Mouse (Mus musculus) limb, embryonic 13.5 days (tissue): ENCODE measurements around the gene Bpgm. TPM values are rescaled to one million over a fixed set of nuclear protein-coding genes. Genes with fewer than 3 reads are reported as not detected.

Source experiments
- ATAC-seq: fragments of 200-750 bp; cut with Nextera tagmentation; 2 replicates; pipeline ENCODE4 v1.8.0; 2017; ENCODE audit warnings: low read depth, moderate number of reproducible peaks, moderate TSS enrichment; ENCODE audit not compliant: low FRiP score
- H3K27ac ChIP-seq: fragments of 300-500 bp; sonication (generic); 2 replicates; pipeline ENCODE4 v1.5.1; 2015; ENCODE audit warnings: inconsistent platforms, mild to moderate bottlenecking, moderate library complexity
- H3K27me3 ChIP-seq: fragments of 300-500 bp; sonication (generic); 2 replicates; pipeline ENCODE4 v1.6.1; 2015; ENCODE audit warnings: mild to moderate bottlenecking, inconsistent platforms
- H3K36me3 ChIP-seq: fragments of 300-500 bp; sonication (generic); 2 replicates; pipeline ENCODE4 v1.6.1; 2015; ENCODE audit warnings: inconsistent platforms, mild to moderate bottlenecking, moderate library complexity
- H3K4me1 ChIP-seq: fragments of 300-500 bp; sonication (generic); 2 replicates; pipeline ENCODE4 v1.6.1; 2015; ENCODE audit warnings: inconsistent platforms
- H3K4me2 ChIP-seq: fragments of 300-500 bp; sonication (generic); replicated peaks from 2 replicates; pipeline ENCODE4 v1.6.1; 2015; ENCODE audit warnings: inconsistent platforms, mild to moderate bottlenecking, moderate library complexity
- H3K4me3 ChIP-seq: fragments of 300-500 bp; sonication (generic); 2 replicates; pipeline ENCODE4 v1.5.1; 2015; ENCODE audit warnings: moderate library complexity, mild to moderate bottlenecking, inconsistent platforms
- H3K9ac ChIP-seq: fragments of 300-500 bp; sonication (generic); 2 replicates; pipeline ENCODE4 v1.6.1; 2015; ENCODE audit warnings: mild to moderate bottlenecking, inconsistent platforms
- H3K9me3 ChIP-seq: fragments of 300-500 bp; sonication (generic); 2 replicates; pipeline ENCODE4 v1.6.1; 2016; ENCODE audit warnings: inconsistent platforms
- WGBS: fragments of 180-500 bp; shearing (Covaris S2); methylation state at CpG from one replicate; pipeline ENCODE4 v1.1.7; 2015; 5-methylcytosine and 5-hydroxymethylcytosine counted together
- polyA plus RNA-seq: library from polyadenylated mRNA; unstranded; fragments of >200 nt; fragmentation: Nextera tagmentation; extraction: Ambion mirVana; gene quantifications from 2 replicates; pipeline ENCODE4 v1.2.1, GENCODE M21; 2015

Gene Bpgm
- polyA plus RNA-seq, 1 experiment from 2014 or later, result 41.4 TPM

DNA sequence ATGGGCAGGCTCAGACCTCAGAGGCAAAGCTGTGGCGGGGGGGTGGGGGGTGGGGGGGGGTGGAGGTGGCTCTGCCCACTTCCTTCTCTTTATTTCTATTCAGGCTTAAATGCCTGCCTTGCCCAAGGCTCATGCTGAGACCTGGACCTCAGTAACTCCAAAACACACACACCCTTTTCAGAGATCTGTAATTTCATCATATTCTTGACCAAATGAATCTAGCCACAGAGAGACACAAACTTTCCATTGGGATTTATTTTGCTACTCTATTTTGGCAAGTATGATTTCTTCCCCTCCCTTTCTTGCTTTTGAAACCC, 39.7 kb downstream of the Bpgm start:
- Histone ChIP-seq H3K9ac (no peak overlapping the region), H3K36me3 (no peaks in the 10 kb centered on the region), H3K4me3 (no peak overlapping the region), H3K9me3 (no peaks in the 10 kb centered on the region), H3K27me3 (no peaks in the 10 kb centered on the region), H3K4me1 (peaks cover 46% of the 10 kb centered on the region), H3K27ac (peak overlapping the region; percentile 55; the same call in 1 of the 2 replicates), H3K4me2 (no peak overlapping the region)
- no peak for ATAC-seq
- 45% methylated on average over 1 of the region's 1 CpGs for WGBS

DNA sequence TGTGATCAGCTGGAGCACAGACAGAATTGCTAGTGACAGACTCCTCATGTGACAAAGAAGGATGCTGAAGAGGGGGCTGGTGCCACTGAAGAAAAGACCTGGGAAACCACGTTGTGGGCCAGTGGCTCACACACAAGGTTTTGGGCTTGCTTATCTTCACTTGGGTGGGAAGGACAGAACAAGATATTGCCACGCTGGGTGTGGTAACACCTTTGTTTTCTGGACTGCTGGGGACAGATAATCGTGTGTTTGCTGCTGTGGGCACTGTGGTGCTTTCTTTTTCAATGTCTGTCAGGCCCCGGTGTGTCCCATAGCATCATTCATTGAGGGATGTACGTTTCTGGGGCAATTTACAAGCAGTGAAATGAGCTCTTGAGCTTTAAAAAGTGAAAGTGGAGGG, 41.7 kb downstream of the Bpgm start:
- peaks cover 52% of the 10 kb centered on the region for H3K4me1 ChIP-seq
- H3K27me3 ChIP-seq, result no peaks in the 10 kb centered on the region
- H3K4me3 ChIP-seq, result no peak overlapping the region
- no peak overlapping the region for H3K9ac ChIP-seq
- WGBS, result 71% methylated on average over 5 of the region's 5 CpGs
- no peak overlapping the region for H3K27ac ChIP-seq
- H3K9me3 ChIP-seq, result no peaks in the 10 kb centered on the region
- no peak overlapping the region for H3K4me2 ChIP-seq
- H3K36me3 ChIP-seq, result no peaks in the 10 kb centered on the region
- ATAC-seq, result no peak

DNA sequence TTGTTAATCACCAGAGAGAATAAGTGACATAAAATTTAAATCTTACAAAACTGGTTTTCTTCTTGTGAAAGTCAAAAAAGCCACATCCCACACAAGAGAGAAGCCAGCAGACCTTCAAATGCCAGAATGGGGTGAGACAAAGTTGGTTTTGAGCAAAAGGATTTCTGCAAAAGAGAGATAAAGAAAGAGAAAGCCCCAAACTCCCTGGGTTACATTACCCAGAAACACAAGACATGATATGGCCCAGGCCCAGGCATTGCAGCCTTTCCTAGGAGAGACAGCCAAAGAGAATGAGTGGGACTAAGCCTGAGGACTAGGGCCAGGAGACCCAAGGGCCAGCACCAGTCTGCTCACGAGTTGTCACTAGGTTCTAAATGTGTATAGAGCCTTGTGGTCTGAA, 43.1 kb downstream of the Bpgm start:
- H3K4me3 ChIP-seq, result no peak overlapping the region
- no peak for ATAC-seq
- 92% methylated on average over 1 of the region's 1 CpGs for WGBS
- no peaks in the 10 kb centered on the region for H3K36me3 ChIP-seq
- no peak overlapping the region for H3K4me2 ChIP-seq
- H3K9ac ChIP-seq, result no peak overlapping the region
- H3K27ac ChIP-seq, result peak overlapping the region; percentile 48; the same call in 1 of the 2 replicates
- H3K4me1 ChIP-seq, result peaks cover 52% of the 10 kb centered on the region
- no peaks in the 10 kb centered on the region for H3K9me3 ChIP-seq
- no peaks in the 10 kb centered on the region for H3K27me3 ChIP-seq

DNA sequence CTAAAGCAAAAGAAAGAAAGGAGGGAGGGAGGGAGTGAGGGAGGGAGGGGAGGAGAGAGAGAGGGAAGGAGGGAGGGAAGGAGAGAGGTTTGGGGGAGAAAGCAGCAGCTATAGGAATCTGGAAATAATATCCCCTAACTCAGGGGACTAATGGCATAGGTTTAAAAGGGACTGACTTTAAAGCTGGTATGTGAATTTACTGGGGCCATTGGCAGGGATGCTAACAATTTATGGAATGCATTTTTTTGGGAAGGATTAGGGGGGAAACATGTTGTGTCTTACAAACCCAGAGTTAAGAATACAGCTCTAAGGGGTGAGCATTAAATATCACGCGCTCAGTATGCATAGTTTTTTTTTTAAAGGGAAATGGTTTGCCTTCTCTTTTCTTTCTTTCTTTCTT, 44.5 kb downstream of the Bpgm start:
- Histone ChIP-seq H3K27me3 (no peaks in the 10 kb centered on the region), H3K9me3 (no peaks in the 10 kb centered on the region), H3K4me3 (no peak overlapping the region), H3K4me1 (peaks cover 44% of the 10 kb centered on the region), H3K4me2 (no peak overlapping the region), H3K36me3 (no peaks in the 10 kb centered on the region), H3K9ac (no peak overlapping the region), H3K27ac (peak overlapping the region; percentile 80)
- 19% methylated on average over 2 of the region's 2 CpGs for WGBS
- ATAC-seq, result peak; percentile 77

DNA sequence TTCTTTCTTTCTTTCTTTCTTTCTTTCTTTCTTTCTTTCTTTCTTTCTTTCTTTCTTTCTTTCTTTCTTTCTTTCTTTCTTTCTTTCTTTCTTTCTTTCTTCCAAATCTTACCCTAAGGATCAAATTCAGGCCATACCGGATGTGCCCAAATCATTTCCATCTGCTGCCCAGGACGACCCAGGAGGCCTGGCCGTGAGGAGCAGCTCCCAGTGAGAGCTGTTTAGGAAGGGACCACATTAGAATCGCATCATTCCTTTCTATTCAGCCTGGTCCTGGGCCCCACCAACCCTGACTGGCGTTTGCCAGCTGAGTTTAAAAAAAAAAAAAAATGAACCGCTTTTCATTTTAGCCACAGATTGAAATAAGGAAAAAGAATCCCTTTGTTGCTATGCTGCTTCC, 44.9 kb downstream of the Bpgm start:
- H3K27me3 ChIP-seq, result no peaks in the 10 kb centered on the region
- peak overlapping the region; percentile 30; the same call in 1 of the 2 replicates for H3K4me2 ChIP-seq
- ATAC-seq, result peak; percentile 68; the same call in 1 of the 2 replicates
- H3K9me3 ChIP-seq, result no peaks in the 10 kb centered on the region
- WGBS, result 13% methylated on average over 6 of the region's 6 CpGs
- H3K9ac ChIP-seq, result no peak overlapping the region
- no peaks in the 10 kb centered on the region for H3K36me3 ChIP-seq
- H3K27ac ChIP-seq, result peak overlapping the region; percentile 85
- no peak overlapping the region for H3K4me3 ChIP-seq
- peaks cover 40% of the 10 kb centered on the region for H3K4me1 ChIP-seq

DNA sequence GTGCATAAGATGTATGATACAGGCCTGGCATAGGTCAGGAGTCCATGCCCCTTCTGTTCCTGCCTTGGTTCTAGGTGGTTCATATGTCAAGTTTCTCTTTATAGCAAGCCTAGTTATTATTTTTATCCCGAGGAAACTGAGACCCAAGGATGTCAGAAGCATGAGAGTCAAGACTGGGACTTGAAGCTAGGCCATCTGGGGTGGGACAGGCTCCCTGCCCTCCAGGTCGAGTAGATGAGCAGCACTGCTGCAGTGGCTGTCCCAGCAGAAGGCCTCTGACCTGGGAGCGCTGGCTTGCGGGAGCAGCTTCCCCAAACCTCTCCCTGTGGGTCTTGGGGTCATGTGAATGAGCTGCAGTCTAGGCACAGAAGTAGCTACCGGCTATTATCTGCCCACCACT, 47.5 kb downstream of the Bpgm start:
- Histone ChIP-seq H3K36me3 (no peaks in the 10 kb centered on the region), H3K4me1 (peaks cover 24% of the 10 kb centered on the region), H3K27me3 (no peaks in the 10 kb centered on the region), H3K27ac (no peak overlapping the region), H3K4me2 (no peak overlapping the region), H3K9me3 (no peaks in the 10 kb centered on the region), H3K9ac (no peak overlapping the region), H3K4me3 (no peak overlapping the region)
- 74% methylated on average over 5 of the region's 5 CpGs for WGBS
- ATAC-seq, result no peak

DNA sequence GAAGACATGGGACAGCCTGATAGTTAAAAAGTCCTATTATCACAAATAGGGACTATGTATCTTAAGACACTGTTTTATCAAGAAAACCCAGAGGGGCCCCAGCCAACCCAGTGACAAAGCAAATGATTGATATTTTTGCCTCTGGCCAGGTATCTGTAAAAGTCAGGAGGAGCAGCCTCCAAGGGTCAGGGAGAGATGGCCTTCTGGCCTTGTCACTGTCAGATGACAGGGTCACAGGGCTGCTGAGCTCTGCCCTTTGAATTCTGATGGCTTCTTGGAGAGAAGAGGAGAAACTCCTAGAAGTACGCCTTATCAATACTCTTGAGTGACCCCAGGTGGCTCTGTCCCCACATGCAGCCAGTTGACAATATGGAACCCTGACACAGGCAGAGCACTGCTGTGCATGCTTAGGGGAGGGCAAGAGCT, 49.5 kb downstream of the Bpgm start:
- 100% methylated on average over 1 of the region's 1 CpGs for WGBS
- H3K36me3 ChIP-seq, result no peaks in the 10 kb centered on the region
- ATAC-seq, result no peak
- H3K27ac ChIP-seq, result no peak overlapping the region
- no peak overlapping the region for H3K4me3 ChIP-seq
- no peaks in the 10 kb centered on the region for H3K27me3 ChIP-seq
- H3K9ac ChIP-seq, result no peak overlapping the region
- H3K4me2 ChIP-seq, result no peak overlapping the region
- H3K4me1 ChIP-seq, result peaks cover 23% of the 10 kb centered on the region; the same call in 1 of the 2 replicates
- H3K9me3 ChIP-seq, result no peaks in the 10 kb centered on the region

DNA sequence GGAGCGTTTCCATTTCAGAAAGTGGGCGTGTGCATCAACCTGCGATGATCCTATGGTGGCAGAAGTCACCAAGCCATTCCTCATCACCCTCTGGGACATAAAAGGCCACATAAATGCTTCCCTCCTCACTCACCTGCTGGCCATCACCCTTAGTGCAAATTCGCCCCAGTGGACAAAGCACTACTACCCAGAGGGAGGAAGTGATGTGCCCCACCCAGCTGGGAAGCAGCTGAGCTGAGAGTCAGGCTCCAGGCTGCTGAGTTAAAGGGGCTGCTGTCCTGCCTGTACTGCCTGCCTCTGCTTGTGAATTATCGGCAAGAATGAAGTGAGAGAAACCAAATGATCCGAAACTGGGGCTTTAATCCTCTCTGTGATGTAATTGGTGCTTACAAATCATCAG, 49.9 kb downstream of the Bpgm start:
- no peak overlapping the region for H3K9ac ChIP-seq
- no peak overlapping the region for H3K4me3 ChIP-seq
- H3K4me2 ChIP-seq, result no peak overlapping the region
- H3K27ac ChIP-seq, result no peak overlapping the region
- no peaks in the 10 kb centered on the region for H3K9me3 ChIP-seq
- peaks cover 22% of the 10 kb centered on the region; the same call in 1 of the 2 replicates for H3K4me1 ChIP-seq
- H3K36me3 ChIP-seq, result no peaks in the 10 kb centered on the region
- WGBS, result 56% methylated on average over 6 of the region's 6 CpGs
- no peak for ATAC-seq
- no peaks in the 10 kb centered on the region for H3K27me3 ChIP-seq

DNA sequence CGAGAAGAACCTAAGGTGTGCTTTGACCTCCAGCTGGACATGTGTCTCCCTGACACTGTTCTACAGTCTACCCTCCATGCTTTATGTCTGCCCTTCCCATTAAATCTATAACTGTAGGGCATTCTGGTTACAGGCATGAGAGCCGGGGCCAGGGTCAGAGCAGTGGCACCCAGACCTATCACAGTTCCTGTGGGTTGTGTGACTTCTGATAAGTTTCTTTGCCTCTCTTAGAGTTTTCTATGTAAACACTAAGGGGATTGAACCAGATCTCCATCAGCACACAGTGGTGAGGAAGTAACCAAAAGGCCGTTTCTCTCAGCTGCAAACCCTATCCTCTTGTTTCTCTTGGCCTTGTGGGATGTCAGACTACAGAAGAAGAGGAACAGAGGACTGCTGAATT, 50.4 kb downstream of the Bpgm start:
- no peak overlapping the region for H3K9ac ChIP-seq

DNA sequence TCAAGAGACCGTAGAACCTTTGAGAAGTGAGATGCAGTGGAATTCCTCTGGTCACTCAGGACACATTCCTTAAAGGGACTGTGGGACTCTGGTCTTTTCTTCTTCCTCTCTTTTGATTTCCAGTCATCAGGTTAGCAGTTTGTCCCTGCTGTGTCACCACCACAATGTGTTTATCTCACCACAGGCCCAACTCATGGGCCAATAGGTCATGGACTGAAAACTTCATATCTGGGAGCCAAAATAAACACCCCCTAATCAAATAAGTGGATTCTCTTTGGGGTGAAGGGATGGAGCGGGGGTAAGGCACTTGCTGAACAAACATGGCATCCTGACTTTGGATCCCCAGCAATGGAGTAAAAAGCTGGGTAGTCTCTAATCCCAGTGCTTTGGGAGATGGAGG, 52.1 kb downstream of the Bpgm start:
- no peak for ATAC-seq

More for the DNA sequence above, 50.4 kb downstream of the Bpgm start:
- no peak for ATAC-seq
- Histone ChIP-seq H3K27me3 (no peaks in the 10 kb centered on the region), H3K4me2 (no peak overlapping the region), H3K9me3 (no peaks in the 10 kb centered on the region), H3K4me1 (peaks cover 17% of the 10 kb centered on the region; the same call in 1 of the 2 replicates), H3K4me3 (no peak overlapping the region), H3K27ac (no peak overlapping the region), H3K36me3 (no peaks in the 10 kb centered on the region)
- 58% methylated on average over 3 of the region's 3 CpGs for WGBS

DNA sequence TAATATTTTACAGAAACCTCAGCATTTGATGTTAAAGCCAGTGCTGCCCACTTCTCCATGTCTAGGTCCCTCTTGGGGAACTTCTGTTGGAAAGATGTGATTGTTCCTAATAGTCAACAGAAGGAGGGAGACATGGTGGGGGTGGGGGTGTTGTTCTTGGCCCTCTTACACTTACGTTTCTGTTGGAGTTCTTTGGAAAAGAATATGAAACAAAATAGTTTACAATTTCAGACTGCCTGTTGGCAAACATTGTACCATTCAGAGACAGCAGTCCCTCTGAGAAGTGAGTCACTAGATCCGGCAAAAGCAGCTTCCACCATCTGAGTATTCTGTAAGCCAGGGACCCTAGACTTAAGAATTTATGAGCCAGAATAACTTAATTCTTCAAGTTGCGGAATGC, 54.0 kb downstream of the Bpgm start:
- Histone ChIP-seq H3K9me3 (no peaks in the 10 kb centered on the region), H3K4me1 (peaks cover 13% of the 10 kb centered on the region; the same call in 1 of the 2 replicates), H3K27ac (no peak overlapping the region), H3K36me3 (no peaks in the 10 kb centered on the region), H3K4me3 (no peak overlapping the region), H3K9ac (no peak overlapping the region), H3K4me2 (no peak overlapping the region), H3K27me3 (no peaks in the 10 kb centered on the region)
- 62% methylated on average over 3 of the region's 3 CpGs for WGBS
- no peak for ATAC-seq

More for the DNA sequence above, 52.1 kb downstream of the Bpgm start:
- no peak overlapping the region for H3K27ac ChIP-seq
- H3K9ac ChIP-seq, result no peak overlapping the region
- H3K4me3 ChIP-seq, result no peak overlapping the region
- H3K4me2 ChIP-seq, result no peak overlapping the region
- no peaks in the 10 kb centered on the region for H3K36me3 ChIP-seq
- H3K9me3 ChIP-seq, result no peaks in the 10 kb centered on the region
- H3K27me3 ChIP-seq, result no peaks in the 10 kb centered on the region
- peaks cover 13% of the 10 kb centered on the region; the same call in 1 of the 2 replicates for H3K4me1 ChIP-seq
- 89% methylated on average over 2 of the region's 2 CpGs for WGBS

DNA sequence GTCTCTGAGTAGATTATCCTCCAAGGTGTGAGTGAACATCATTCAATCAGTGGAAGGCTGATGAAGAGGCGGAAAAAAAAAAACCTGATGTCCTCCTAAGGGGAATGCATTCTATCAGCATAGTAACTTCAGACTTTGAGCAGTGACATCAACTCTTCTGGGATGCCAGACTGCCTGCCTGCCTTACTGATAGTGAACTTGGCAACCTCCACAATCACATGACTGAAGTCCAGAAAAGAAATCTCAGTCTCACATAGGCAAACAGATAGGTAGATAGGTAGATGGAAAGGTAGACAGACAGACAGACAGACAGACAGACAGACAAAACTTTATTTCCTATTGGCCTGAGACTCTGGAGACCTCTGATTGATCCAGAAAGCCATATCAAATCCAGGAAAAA, 57.0 kb downstream of the Bpgm start:
- WGBS, result 93% methylated on average over 1 of the region's 1 CpGs
- peaks cover 20% of the 10 kb centered on the region; the same call in 1 of the 2 replicates for H3K4me1 ChIP-seq
- ATAC-seq, result no peak

DNA sequence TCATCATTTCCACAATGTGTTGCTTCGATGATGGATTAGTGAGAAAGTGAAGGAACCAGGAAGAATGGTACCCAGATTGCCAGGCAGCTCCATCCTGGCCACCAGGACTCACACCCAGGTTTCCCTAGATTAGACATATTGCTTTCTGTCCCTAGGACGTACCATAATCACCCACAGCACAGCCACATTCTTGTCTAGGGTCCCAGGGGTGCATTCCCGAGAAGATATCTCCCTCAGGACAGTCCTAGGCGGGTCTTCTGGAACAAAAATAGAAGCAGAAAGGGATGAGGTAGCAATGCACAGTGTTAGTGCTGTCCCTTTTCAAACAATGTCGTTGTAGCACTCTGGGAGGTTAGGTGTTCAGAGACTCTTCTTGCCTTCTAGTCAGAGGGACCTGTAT, 57.9 kb downstream of the Bpgm start:
- H3K4me3 ChIP-seq, result no peak overlapping the region
- H3K9me3 ChIP-seq, result no peaks in the 10 kb centered on the region
- no peaks in the 10 kb centered on the region for H3K27me3 ChIP-seq
- H3K9ac ChIP-seq, result no peak overlapping the region
- no peak overlapping the region for H3K4me2 ChIP-seq
- no peaks in the 10 kb centered on the region for H3K36me3 ChIP-seq
- 65% methylated on average over 5 of the region's 5 CpGs for WGBS
- no peak overlapping the region for H3K27ac ChIP-seq
- ATAC-seq, result no peak
- peaks cover 18% of the 10 kb centered on the region; the same call in 1 of the 2 replicates for H3K4me1 ChIP-seq

More for the DNA sequence above, 57.0 kb downstream of the Bpgm start:
- Histone ChIP-seq H3K27ac (no peak overlapping the region), H3K9me3 (no peaks in the 10 kb centered on the region), H3K4me2 (no peak overlapping the region), H3K27me3 (no peaks in the 10 kb centered on the region), H3K9ac (no peak overlapping the region), H3K4me3 (no peak overlapping the region), H3K36me3 (no peaks in the 10 kb centered on the region)
